Mouse (Mus musculus) forebrain, embryonic 16.5 days (tissue): ENCODE measurements around the gene Ctnnal1. TPM values are rescaled to one million over a fixed set of nuclear protein-coding genes. Genes with fewer than 3 reads are reported as not detected.

Experiments used
- ATAC-seq: fragments of 200-750 bp; cut with Nextera tagmentation; 2 replicates; pipeline ENCODE4 v1.8.0; 2017; ENCODE audit warnings: mild to moderate bottlenecking, moderate library complexity
- H3K27ac ChIP-seq: fragments of 300-500 bp; sonication (generic); 2 replicates; pipeline ENCODE4 v1.5.1; 2014; ENCODE audit warnings: low read length, control low read depth
- H3K27me3 ChIP-seq: fragments of 300-500 bp; sonication (generic); replicated peaks from 2 replicates; pipeline ENCODE4 v1.6.1; 2014; ENCODE audit warnings: low read length; ENCODE audit not compliant: control insufficient read depth, insufficient read depth
- H3K36me3 ChIP-seq: fragments of 300-500 bp; sonication (generic); 2 replicates; pipeline ENCODE4 v1.6.1; 2014; ENCODE audit not compliant: control insufficient read depth, insufficient read depth
- H3K4me1 ChIP-seq: fragments of 300-500 bp; sonication (generic); replicated peaks from 2 replicates; pipeline ENCODE4 v1.6.1; 2014; ENCODE audit warnings: low read length; ENCODE audit not compliant: control insufficient read depth, insufficient read depth
- H3K4me2 ChIP-seq: fragments of 300-500 bp; sonication (generic); 2 replicates; pipeline ENCODE4 v1.6.1; 2014; ENCODE audit warnings: mild to moderate bottlenecking, low read length, control low read depth
- H3K4me3 ChIP-seq: fragments of 300-500 bp; sonication (generic); replicated peaks from 2 replicates; pipeline ENCODE4 v1.5.1; 2014; ENCODE audit warnings: mild to moderate bottlenecking, low read length, control low read depth
- H3K9ac ChIP-seq: fragments of 300-500 bp; sonication (generic); replicated peaks from 2 replicates; pipeline ENCODE4 v1.6.1; 2014; ENCODE audit warnings: low read depth, low read length, control low read depth
- H3K9me3 ChIP-seq: fragments of 300-500 bp; sonication (generic); 2 replicates; pipeline ENCODE4 v1.6.1; 2016; ENCODE audit warnings: low read length; ENCODE audit not compliant: control insufficient read depth
- WGBS: fragments of 180-500 bp; shearing (Covaris S2); extraction: QIAGEN DNeasy Blood & Tissue Kit; methylation state at CpG from one replicate; pipeline ENCODE4 v1.1.7; 2014; 5-methylcytosine and 5-hydroxymethylcytosine counted together
- polyA plus RNA-seq: library from polyadenylated mRNA; unstranded; fragments of >200 nt; fragmentation: Nextera tagmentation; extraction: Ambion mirVana; gene quantifications from 2 replicates; pipeline ENCODE4 v1.2.1, GENCODE M21; 2015

Ctnnal1 gene
- polyA plus RNA-seq, 1 experiment from 2014 or later: 11.1 TPM

- H3K4me1 ChIP-seq: peaks cover 13% of the 10 kb centered on the region
- 72% methylated on average over 5 of the region's 5 CpGs for WGBS
- no peaks in the 10 kb centered on the region for H3K36me3 ChIP-seq
Observed at GRCm38 (mm10) chr4:56867761-56868160, 2.8 kb upstream of the Ctnnal1 start.

DNA sequence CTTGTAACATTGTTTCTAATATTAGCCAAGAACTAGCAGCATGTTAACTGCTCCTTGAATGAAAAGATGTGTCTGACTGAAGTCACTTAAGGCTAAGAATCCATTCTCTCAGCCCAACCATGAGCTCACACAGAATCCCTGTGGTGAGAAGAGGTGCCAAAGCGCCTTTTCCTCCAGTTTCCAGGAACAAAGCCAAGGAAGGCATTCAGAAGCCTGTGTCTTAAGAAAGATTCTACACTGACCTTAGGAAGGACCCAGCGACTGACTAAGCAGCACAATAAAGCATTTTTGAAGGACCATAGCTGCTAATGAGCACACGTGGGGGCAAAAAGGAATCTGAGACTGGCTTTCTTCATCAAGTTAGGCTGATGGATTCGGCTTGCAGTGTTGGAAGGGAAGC lies 983 bp upstream of the Ctnnal1 start:
- no peak overlapping the region for H3K27ac ChIP-seq
- ATAC-seq: no peak
- no peaks in the 10 kb centered on the region for H3K9me3 ChIP-seq
- no peak overlapping the region for H3K4me2 ChIP-seq
- peaks cover 13% of the 10 kb centered on the region for H3K4me1 ChIP-seq
- no peak overlapping the region for H3K9ac ChIP-seq
- 16% methylated on average over 4 of the region's 4 CpGs for WGBS
- H3K27me3 ChIP-seq: no peaks in the 10 kb centered on the region
- H3K36me3 ChIP-seq: no peaks in the 10 kb centered on the region
- H3K4me3 ChIP-seq: no peak overlapping the region

More at GRCm38 (mm10) chr4:56867761-56868160, 2.8 kb upstream of the Ctnnal1 start:
- Histone ChIP-seq H3K27me3 (no peaks in the 10 kb centered on the region), H3K4me3 (no peak overlapping the region), H3K9me3 (no peaks in the 10 kb centered on the region), H3K9ac (no peak overlapping the region), H3K27ac (no peak overlapping the region), H3K4me2 (no peak overlapping the region)
- no peak for ATAC-seq

DNA sequence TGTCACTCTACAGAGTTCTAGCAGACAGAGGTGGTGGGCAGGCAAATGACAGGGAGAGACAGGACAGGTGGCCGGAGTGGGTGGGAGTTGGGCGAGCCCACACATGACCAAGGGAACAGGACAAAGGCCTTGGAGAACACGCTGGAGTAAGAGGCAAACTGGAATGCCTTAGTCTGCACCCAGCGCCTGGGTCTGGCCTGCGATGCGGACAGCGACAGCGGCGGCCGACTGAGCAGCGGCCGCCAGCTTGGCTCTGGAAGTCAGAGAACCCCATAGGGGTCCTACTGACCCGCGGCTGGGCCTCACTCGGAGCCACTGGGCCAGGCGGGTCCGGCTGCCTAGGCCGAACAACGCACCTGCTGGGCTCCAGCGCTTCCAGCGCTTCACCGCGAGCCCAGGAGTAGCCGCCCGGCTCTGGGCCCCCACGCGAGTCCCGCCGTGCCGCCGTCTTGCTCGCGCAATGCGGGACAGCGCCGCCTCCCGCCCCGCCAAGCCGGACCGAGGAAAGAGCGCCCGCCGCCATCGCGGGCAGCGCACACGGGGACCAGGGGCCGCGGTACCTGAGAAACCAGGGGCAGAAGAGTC lies 479 bp downstream of the Ctnnal1 start:
- Histone ChIP-seq H3K36me3 (no peaks in the 10 kb centered on the region), H3K27ac (peak overlapping the region; percentile 47), H3K4me1 (peaks cover 13% of the 10 kb centered on the region), H3K4me2 (peak overlapping the region; percentile 92), H3K9ac (peak overlapping the region; percentile 89), H3K9me3 (no peaks in the 10 kb centered on the region), H3K4me3 (peak overlapping the region; percentile 89), H3K27me3 (no peaks in the 10 kb centered on the region)
- WGBS: 0% methylated on average over 43 of the region's 49 CpGs
- ATAC-seq: peak; percentile 75

- peaks cover 13% of the 10 kb centered on the region for H3K4me1 ChIP-seq
- 33% methylated on average over 4 of the region's 4 CpGs for WGBS
- H3K9ac ChIP-seq: peak overlapping the region; percentile 89
- H3K4me3 ChIP-seq: peak overlapping the region; percentile 89
- peak overlapping the region; percentile 92 for H3K4me2 ChIP-seq
- no peak for ATAC-seq
- H3K9me3 ChIP-seq: no peaks in the 10 kb centered on the region
- H3K27me3 ChIP-seq: no peaks in the 10 kb centered on the region
- H3K27ac ChIP-seq: no peak overlapping the region; the same call in 1 of the 2 replicates
- H3K36me3 ChIP-seq: no peaks in the 10 kb centered on the region
Observed at GRCm38 (mm10) chr4:56864016-56864415, 972 bp downstream of the Ctnnal1 start.

DNA sequence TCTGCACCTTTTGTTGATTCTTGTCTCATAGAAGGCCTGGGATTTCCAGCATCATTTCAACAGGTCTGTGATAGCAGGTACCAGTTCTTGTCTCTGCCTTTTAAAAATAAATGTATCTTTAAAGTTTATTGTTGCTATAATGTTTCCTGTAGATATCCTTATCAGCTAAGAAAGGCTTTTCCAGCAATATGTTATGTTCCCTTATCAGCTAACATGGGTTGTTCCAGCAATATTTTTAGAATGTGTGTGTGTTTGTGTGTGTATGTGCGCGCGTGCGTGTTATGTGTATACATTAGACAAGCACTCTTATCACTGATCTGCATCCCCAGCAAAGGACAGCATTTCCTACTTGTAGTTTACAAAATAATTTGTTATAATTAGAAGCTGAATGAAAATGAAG lies 3.4 kb downstream of the Ctnnal1 start:
- WGBS: 93% methylated on average over 4 of the region's 4 CpGs
- Histone ChIP-seq H3K4me2 (no peak overlapping the region), H3K4me3 (no peak overlapping the region)

DNA sequence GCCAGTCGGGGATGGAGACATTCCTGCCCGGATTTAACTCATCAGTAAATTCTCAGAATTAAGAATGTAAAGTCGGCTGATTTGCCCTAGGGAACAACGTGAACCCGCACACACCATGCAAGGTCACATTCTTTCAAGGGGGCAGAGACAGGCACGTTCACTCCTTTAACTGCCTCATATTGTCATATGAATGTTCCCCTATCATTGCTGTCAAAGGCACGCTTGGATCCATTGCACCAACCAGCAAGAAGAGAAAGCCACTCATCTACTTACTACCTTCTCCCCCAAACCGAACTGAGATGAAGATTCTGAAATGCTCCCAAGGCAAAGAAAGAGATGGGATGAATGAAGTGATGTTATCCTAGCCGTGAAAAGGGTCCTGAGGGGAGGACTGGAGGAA lies 6.3 kb downstream of the Ctnnal1 start:
- Histone ChIP-seq H3K9ac (no peak overlapping the region), H3K4me3 (no peak overlapping the region), H3K9me3 (no peaks in the 10 kb centered on the region), H3K4me2 (no peak overlapping the region), H3K27ac (no peak overlapping the region), H3K4me1 (peaks cover 12% of the 10 kb centered on the region), H3K36me3 (no peaks in the 10 kb centered on the region), H3K27me3 (no peaks in the 10 kb centered on the region)
- ATAC-seq: no peak
- 73% methylated on average over 9 of the region's 9 CpGs for WGBS

More for the DNA sequence above, 3.4 kb downstream of the Ctnnal1 start:
- H3K27me3 ChIP-seq: no peaks in the 10 kb centered on the region
- ATAC-seq: no peak
- no peaks in the 10 kb centered on the region for H3K9me3 ChIP-seq
- H3K36me3 ChIP-seq: no peaks in the 10 kb centered on the region
- H3K9ac ChIP-seq: no peak overlapping the region
- H3K4me1 ChIP-seq: peaks cover 18% of the 10 kb centered on the region
- H3K27ac ChIP-seq: no peak overlapping the region

DNA sequence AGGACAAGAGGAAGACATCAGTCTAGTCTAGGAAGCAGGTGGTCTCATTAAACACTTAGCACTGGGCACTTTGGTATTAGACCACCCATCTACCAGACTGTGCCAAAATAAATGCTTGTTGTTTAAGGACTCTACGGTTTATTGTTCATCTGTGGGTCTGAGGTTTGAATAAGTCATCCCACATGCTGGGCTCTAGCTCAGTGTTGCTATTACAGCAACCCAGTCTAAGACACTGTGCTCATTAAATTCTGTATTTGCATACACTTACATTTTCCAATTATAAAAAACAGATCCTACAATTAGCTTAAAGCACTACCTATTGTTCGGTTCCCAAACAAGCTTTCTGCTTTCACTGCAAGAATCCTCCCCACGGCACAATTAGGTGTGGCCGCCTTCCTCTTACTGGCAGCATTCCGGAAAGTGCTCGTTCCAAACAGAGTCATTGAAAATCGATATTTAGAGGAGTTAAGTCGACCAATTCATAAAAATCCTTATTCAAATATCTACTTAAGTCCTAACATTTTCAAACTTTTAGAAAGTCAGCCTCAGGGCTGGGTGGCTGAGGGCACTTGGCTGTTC lies 8.5 kb downstream of the Ctnnal1 start:
- Histone ChIP-seq H3K4me3 (no peak overlapping the region), H3K4me2 (no peak overlapping the region), H3K9ac (no peak overlapping the region), H3K36me3 (no peaks in the 10 kb centered on the region), H3K4me1 (peaks cover 4% of the 10 kb centered on the region), H3K27me3 (no peaks in the 10 kb centered on the region), H3K27ac (no peak overlapping the region), H3K9me3 (no peaks in the 10 kb centered on the region)
- ATAC-seq: no peak
- WGBS: 63% methylated on average over 8 of the region's 8 CpGs

GRCm38 (mm10) chr4:56855935-56856334 lies 9.1 kb downstream of the Ctnnal1 start:
- Histone ChIP-seq H3K9ac (no peak overlapping the region), H3K9me3 (no peaks in the 10 kb centered on the region), H3K4me1 (peaks cover 4% of the 10 kb centered on the region), H3K4me3 (no peak overlapping the region), H3K27me3 (no peaks in the 10 kb centered on the region), H3K36me3 (no peaks in the 10 kb centered on the region), H3K4me2 (no peak overlapping the region), H3K27ac (no peak overlapping the region)
- no peak for ATAC-seq
- 95% methylated on average over 5 of the region's 5 CpGs for WGBS

DNA sequence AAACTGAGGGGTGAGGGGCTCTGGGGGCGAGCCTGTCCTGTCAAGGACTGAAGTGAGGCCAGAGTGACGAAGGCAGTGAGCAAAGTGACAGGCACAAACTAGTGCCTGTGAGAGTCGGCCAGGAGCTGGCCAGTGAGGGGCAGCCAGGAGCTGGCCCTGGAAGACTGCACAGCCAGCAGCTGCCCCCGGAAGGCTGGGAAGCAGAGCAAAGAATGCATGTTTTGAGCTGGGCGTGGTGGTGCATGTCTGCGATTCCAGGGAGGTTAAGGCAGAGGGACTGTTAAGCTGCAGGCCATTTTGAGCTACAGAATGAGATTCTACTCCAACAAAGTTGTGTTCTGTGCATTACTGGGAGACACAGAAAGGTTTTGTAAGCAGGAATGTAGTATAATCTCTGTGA lies 14.3 kb downstream of the Ctnnal1 start:
- Histone ChIP-seq H3K27ac (no peak overlapping the region), H3K4me1 (no peaks in the 10 kb centered on the region), H3K4me3 (no peak overlapping the region), H3K36me3 (no peaks in the 10 kb centered on the region), H3K27me3 (no peaks in the 10 kb centered on the region), H3K9ac (no peak overlapping the region), H3K4me2 (no peak overlapping the region), H3K9me3 (no peaks in the 10 kb centered on the region)
- ATAC-seq: no peak
- WGBS: 37% methylated on average over 6 of the region's 6 CpGs
